ENCODE assay signal across 11 mouse cellular contexts in the genomic region with DNA sequence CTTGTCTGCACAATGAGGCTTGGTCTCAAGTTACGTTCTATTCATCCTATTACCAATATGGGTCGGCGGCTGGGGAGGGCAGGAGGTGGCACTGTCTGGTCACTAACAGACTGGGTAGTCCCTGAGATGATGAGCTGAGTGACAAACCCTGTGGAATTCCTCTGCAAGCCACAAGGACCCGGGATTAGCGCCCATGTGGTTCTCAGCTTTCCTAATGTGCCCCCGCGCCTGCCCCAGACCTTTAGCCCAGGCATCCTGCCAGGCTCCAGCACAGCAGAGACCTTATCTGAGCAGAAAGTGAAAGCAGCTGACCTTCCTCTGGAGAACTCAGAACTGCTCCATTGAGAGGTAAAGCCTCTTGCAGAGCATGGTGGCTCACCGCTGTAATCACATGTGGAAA. TPM values are rescaled to one million over a fixed set of nuclear protein-coding genes. Genes with fewer than 3 reads are reported as not detected.
DNase-seq lines count a peak whose midpoint lies in the region; ATAC-seq and TF ChIP-seq lines count a peak whose summit lies in the region.
"Had no signal": no experiment of that assay in that cellular context is flagged by ENCODE, and none has a peak within 500 bp of the region (broad histone marks: within the 10 kb centered on the region; RNA-seq: fewer than 3 reads in every experiment).

No protein-coding gene starts in this region.

- H3K27ac ChIP-seq in liver, postnatal 0 days (ENCODE audit: low read depth), result peak overlapping the region; percentile 62
- peak overlapping the region; percentile 76 for H3K27ac ChIP-seq in heart, embryonic 15.5 days
- H3K27ac ChIP-seq: kidney, postnatal 0 days; lung, embryonic 15.5 days had no signal

- ATAC-seq in liver, postnatal 0 days, result peak; percentile 85
- peak; percentile 82 for ATAC-seq in heart, embryonic 15.5 days (replicated peaks; ENCODE audit: insufficient number of reproducible peaks, insufficient read depth, low FRiP score, low read depth)
- ATAC-seq in monocyte, adult 5-6 weeks (replicated peaks; ENCODE audit: insufficient number of reproducible peaks, low FRiP score, low TSS enrichment, poor library complexity, severe bottlenecking), result no peak

- peaks cover 8% of the 10 kb centered on the region for H3K4me1 ChIP-seq in liver, postnatal 0 days (ENCODE audit: insufficient read depth)
- peaks cover 22% of the 10 kb centered on the region for H3K4me1 ChIP-seq in heart, embryonic 15.5 days (replicated peaks)
- H3K4me1 ChIP-seq: lung, embryonic 15.5 days had no signal

- H3K4me2 ChIP-seq in liver, postnatal 0 days (ENCODE audit: low read depth, low read length), result no peak overlapping the region
- peak overlapping the region; percentile 36 for H3K4me2 ChIP-seq in heart, embryonic 15.5 days
- H3K4me2 ChIP-seq: lung, embryonic 15.5 days had no signal

- peak; percentile 20; the same call in 1 of the 2 replicates for TF ChIP-seq CTCF in liver, postnatal 0 days (IDR thresholded peaks at IDR 0.05; ENCODE audit: low read depth)

- H3K9me3 ChIP-seq in liver, postnatal 0 days (ENCODE audit: low read length), result no peaks in the 10 kb centered on the region
- no peaks in the 10 kb centered on the region for H3K9me3 ChIP-seq in heart, embryonic 15.5 days (replicated peaks)
- H3K9me3 ChIP-seq: lung, embryonic 15.5 days had no signal

- intact Hi-C loops in left cerebral cortex, postnatal 4 days (cut with DNase I), result no loop called here

- H3K27me3 ChIP-seq in liver, postnatal 0 days (ENCODE audit: insufficient read depth, low read length), result no peaks in the 10 kb centered on the region
- H3K27me3 ChIP-seq in heart, embryonic 15.5 days, result no peaks in the 10 kb centered on the region
- H3K27me3 ChIP-seq: lung, embryonic 15.5 days had no signal

- H3K4me3 ChIP-seq in liver, postnatal 0 days (ENCODE audit: low read depth, low read length), result no peak overlapping the region
- H3K4me3 ChIP-seq in heart, embryonic 15.5 days, result no peak overlapping the region
- H3K4me3 ChIP-seq: erythroblast, embryonic 14.5 days; lung, embryonic 15.5 days had no signal

- peak; percentile 71; the same call in 1 of the 2 replicates for TF ChIP-seq EP300 in liver, postnatal 0 days (IDR thresholded peaks at IDR 0.05; ENCODE audit: low read depth)

- no peak overlapping the region for H3K9ac ChIP-seq in liver, postnatal 0 days (replicated peaks)
- H3K9ac ChIP-seq in heart, embryonic 15.5 days, result no peak overlapping the region
- H3K9ac ChIP-seq: lung, embryonic 15.5 days had no signal

- peak; percentile 77 for DNase-seq in liver, postnatal 0 days
- DNase-seq in liver, result no peak
- peak; percentile 81 for DNase-seq in adrenal gland, postnatal 10 days
- DNase-seq in ovary, postnatal 36 days (ENCODE audit: low spot score), result peak; percentile 78
- DNase-seq in left cerebral cortex, postnatal 4 days, result no peak
- no peak for DNase-seq in cerebellum, adult 18-20 months

- no peaks in the 10 kb centered on the region for H3K36me3 ChIP-seq in liver, postnatal 0 days (replicated peaks; ENCODE audit: insufficient read depth, low read length)
- H3K36me3 ChIP-seq in heart, embryonic 15.5 days, result no peaks in the 10 kb centered on the region
- H3K36me3 ChIP-seq: lung, embryonic 15.5 days had no signal

- 63% methylated on average over 8 of the region's 8 CpGs for WGBS in liver, postnatal 0 days (ENCODE audit: insufficient replicate concordance)
- WGBS in heart, embryonic 15.5 days, result 38% methylated on average over 8 of the region's 8 CpGs

RNA-seq across cellular contexts. Expression of a gene that starts 21.0 kb away (rescaled TPM):
- polyA plus RNA-seq in liver, postnatal 0 days (2015; fragmentation: Nextera tagmentation; extraction: Ambion mirVana), result 13.6 and 13.7 TPM in 2 replicates
- total RNA-seq in adrenal gland, postnatal 10 days (2021), result 10 to 100 TPM; 35.2 to 50.6 TPM
- 5.6 and 5.8 TPM in 2 replicates for polyA plus RNA-seq in heart, embryonic 15.5 days (2015; fragmentation: Nextera tagmentation; extraction: Ambion mirVana)
- 10 to 100 TPM; 19.4 to 23.9 TPM for total RNA-seq in left cerebral cortex, postnatal 4 days (2021)
- total RNA-seq in monocyte, adult 5-6 weeks (2017), result 22.8 to 36.1 TPM (median 24.3 TPM) in 3 replicates

RNA-seq across cellular contexts. Expression of a gene that starts 37.1 kb away (rescaled TPM):
- polyA plus RNA-seq in liver, postnatal 0 days (2015; fragmentation: Nextera tagmentation; extraction: Ambion mirVana), result 874 and 942 TPM in 2 replicates
- 1,000 to 10,000 TPM; 3,217 to 3,266 TPM for total RNA-seq in adrenal gland, postnatal 10 days (2021)
- polyA plus RNA-seq in heart, embryonic 15.5 days (2015; fragmentation: Nextera tagmentation; extraction: Ambion mirVana), result 751 and 926 TPM in 2 replicates
- total RNA-seq in left cerebral cortex, postnatal 4 days (2021), result 1,000 to 10,000 TPM; 1,734 to 1,903 TPM
- 1,522 to 2,093 TPM (median 2,001 TPM) in 3 replicates for total RNA-seq in monocyte, adult 5-6 weeks (2017)

RNA-seq across cellular contexts. Expression of a gene that starts 53.5 kb away (rescaled TPM):
- 4.5 and 4.7 TPM in 2 replicates for polyA plus RNA-seq in liver, postnatal 0 days (2015; fragmentation: Nextera tagmentation; extraction: Ambion mirVana)
- 10 to 100 TPM; 21.5 to 23.2 TPM for total RNA-seq in adrenal gland, postnatal 10 days (2021)
- 11.8 and 14.3 TPM in 2 replicates for polyA plus RNA-seq in heart, embryonic 15.5 days (2015; fragmentation: Nextera tagmentation; extraction: Ambion mirVana)
- 10 to 100 TPM; 24.3 to 24.5 TPM for total RNA-seq in left cerebral cortex, postnatal 4 days (2021)
- 30.0 to 44.2 TPM (median 41.3 TPM) in 3 replicates for total RNA-seq in monocyte, adult 5-6 weeks (2017)

Comparison
In these comparisons a context has a peak if more than half of its experiments do, and no peak if none do; other contexts are left out.
1. DNase-seq: peak in liver, postnatal 0 days (single experiment), adrenal gland, postnatal 10 days (single experiment) and ovary, postnatal 36 days (single experiment); none in liver (single experiment), left cerebral cortex, postnatal 4 days (single experiment) and cerebellum, adult 18-20 months (0 of 2).